Mouse (Mus musculus) right cerebral cortex, adult 2 months (tissue): Measurements from ENCODE around the gene Gm3173.
"Not testable (repeated sequence)": the region's sequence is repeated elsewhere in the genome, so short reads cannot be mapped to it uniquely, and the experiment has no call there.

Experiments used
- DNase-seq, 2 experiments: peaks; one replicate each; pipeline ENCODE4 v3.0.0; 2021 to 2022; ENCODE audit warnings: low spot score in 2 of 2

The Gm3173 gene

GRCm38 (mm10) chr14:4430692-4431091, at the start of gene Gm3173:
TSS of gene Gm3173 (plus strand) at chr14:4430992.
- DNase-seq: not testable (repeated sequence)

- not testable (repeated sequence) for DNase-seq
Measured at GRCm38 (mm10) chr14:4385606-4386005, 45.2 kb upstream of the Gm3173 start.

- DNase-seq: not testable (repeated sequence)
Measured at GRCm38 (mm10) chr14:4392841-4393530, 37.8 kb upstream of the Gm3173 start.

- not testable (repeated sequence) for DNase-seq
Measured at GRCm38 (mm10) chr14:4397226-4397625, 33.6 kb upstream of the Gm3173 start, which contains the start of gene Gm3159. TSS of gene Gm3159 (plus strand) at chr14:4397526.

- not testable (repeated sequence) for DNase-seq
Measured at GRCm38 (mm10) chr14:4398624-4399023, 32.2 kb upstream of the Gm3173 start.

- DNase-seq: not testable (repeated sequence)
Measured at GRCm38 (mm10) chr14:4400115-4400789, 30.5 kb upstream of the Gm3173 start.

- not testable (repeated sequence) for DNase-seq
Measured at GRCm38 (mm10) chr14:4401245-4401644, 29.5 kb upstream of the Gm3173 start.

- DNase-seq: not testable (repeated sequence)
Measured at GRCm38 (mm10) chr14:4403840-4404239, 27.0 kb upstream of the Gm3173 start.

- not testable (repeated sequence) for DNase-seq
Measured at GRCm38 (mm10) chr14:4409939-4410338, 20.9 kb upstream of the Gm3173 start.

GRCm38 (mm10) chr14:4414965-4415835, 15.6 kb upstream of the Gm3173 start, which contains the start of gene Gm3164:
TSS of gene Gm3164 (plus strand) at chr14:4415448.
- not testable (repeated sequence) for DNase-seq

- not testable (repeated sequence) for DNase-seq
Measured at GRCm38 (mm10) chr14:4481445-4481844, 50.7 kb downstream of the Gm3173 start, which contains the start of gene Gm3182. TSS of gene Gm3182 (plus strand) at chr14:4481745.

GRCm38 (mm10) chr14:4499425-4499824, 68.6 kb downstream of the Gm3173 start:
- DNase-seq: peak in 1 of 2 experiments; percentile 1

- not testable (repeated sequence) for DNase-seq
Measured at GRCm38 (mm10) chr14:4555105-4555504, 124.3 kb downstream of the Gm3173 start, which contains the start of gene Gm3047. TSS of gene Gm3047 (plus strand) at chr14:4555405.
